Mouse (Mus musculus) brain, adult 2 months (tissue): ENCODE measurements around the gene Olfml2a.
A peak's percentile ranks its signal among the peaks of the same experiment; 100 is the strongest.

Experiments used
- DNase-seq: peaks from one replicate; pipeline ENCODE4 v3.0.0; 2011; ENCODE audit warnings: low read depth, low spot score

Gene Olfml2a

DNA sequence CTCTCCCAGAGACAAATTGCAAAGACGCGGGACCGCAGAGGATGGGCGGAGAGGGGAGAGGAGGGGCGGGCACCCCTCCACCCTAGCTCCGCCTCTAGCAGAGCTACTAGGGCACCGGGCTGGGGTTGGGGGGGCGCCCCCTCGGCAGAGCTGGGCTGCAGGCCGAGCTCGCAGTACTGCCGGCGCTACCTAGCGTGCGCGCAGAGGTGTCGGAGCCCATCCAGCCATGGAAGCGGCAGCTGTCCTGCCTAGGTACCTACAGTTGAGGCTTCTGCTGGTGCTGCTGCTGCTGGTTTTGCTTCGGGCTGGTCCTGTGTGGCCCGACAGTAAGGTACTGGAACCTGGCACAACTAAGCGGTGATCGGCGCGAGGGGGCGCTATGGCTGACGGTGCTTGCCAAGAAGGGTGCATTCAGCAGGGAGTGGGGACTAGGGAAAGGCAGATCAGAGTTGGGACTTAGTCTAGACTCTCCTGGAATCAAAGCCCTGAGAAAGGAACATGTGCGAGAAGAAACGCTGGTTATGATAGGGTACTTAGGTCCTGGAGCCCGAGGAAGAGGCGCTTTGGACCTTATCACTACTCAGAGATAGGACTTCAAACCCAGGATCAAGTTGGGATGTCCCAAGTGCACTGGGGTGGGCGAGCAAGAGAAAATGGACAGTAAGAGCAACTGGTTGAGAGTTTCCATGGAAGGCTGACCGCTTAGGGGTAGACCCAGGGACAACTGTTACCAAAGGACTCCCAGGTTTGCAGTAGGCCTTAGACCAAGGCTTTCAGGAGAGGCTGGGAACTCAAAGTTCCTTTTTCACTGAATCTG lies at the start of gene Olfml2a:
TSS of gene Olfml2a (plus strand) at position 128 of the 817 bp plus-strand sequence.
- peak; percentile 66 for DNase-seq

DNA sequence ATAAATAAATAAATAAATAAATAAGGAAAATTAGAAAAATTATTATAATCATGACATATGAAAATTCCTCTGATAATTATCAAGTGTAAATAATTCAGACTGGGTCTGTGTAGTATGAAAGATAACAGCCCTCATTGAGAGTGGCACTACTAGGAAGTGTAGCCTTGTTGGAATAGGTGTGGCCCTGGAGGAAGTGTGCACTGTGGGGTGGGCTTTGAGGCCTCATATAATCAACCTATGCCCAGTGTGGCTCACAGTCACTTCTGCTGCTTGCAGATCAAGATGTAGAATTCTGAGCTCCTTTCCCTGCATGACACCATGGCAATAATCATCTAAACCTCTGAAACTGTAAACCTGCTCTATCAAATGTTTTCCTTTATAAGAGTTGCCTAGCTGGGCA lies 28.9 kb upstream of the Olfml2a start:
- no peak for DNase-seq

GRCm38 (mm10) chr2:38904290-38904689 lies 27.5 kb upstream of the Olfml2a start:
- no peak for DNase-seq

GRCm38 (mm10) chr2:38906097-38906496 lies 25.7 kb upstream of the Olfml2a start:
- DNase-seq = peak; percentile 78

GRCm38 (mm10) chr2:38908604-38909003 lies 23.2 kb upstream of the Olfml2a start:
- DNase-seq = no peak

DNA sequence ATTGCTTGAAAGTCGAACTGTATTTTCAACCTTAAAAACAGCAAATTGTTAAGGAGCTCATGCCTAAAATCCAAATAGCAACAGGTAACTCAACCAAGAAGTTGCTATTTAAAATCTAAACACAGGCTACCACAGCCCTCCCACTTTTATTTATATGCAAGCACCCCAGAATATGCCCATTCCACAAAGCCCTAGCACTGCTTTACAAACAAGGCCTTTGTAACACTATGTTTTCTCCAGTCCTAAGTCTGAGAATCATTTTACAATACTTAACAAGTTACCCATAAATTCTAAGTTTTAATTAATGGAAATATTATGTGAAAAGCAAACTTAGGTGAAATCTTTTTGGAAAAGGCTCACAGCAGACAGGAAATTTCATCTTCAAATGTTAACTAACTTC lies 17.3 kb upstream of the Olfml2a start:
- DNase-seq = no peak

- DNase-seq = no peak
Observed at GRCm38 (mm10) chr2:38914965-38915364, 16.8 kb upstream of the Olfml2a start.

- no peak for DNase-seq
Observed at GRCm38 (mm10) chr2:38916947-38917691, 14.7 kb upstream of the Olfml2a start.

DNA sequence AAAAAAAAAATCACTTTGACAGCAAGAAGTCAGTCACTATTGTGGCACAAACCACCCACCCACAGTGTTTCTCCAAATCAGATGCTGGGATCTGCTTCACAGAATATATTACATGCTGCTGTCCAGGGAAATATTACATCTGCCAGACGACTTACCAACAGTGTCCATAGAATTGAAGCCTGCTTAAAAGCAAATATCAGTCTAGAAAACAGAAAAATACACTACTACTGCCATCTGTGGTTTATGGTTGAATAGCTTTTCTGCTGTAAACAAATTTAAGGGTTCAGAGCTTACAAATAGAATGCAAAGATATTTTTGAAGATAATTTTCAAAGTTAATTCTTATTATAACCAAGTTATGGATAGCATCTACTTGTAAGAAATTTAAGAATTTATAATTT lies 10.4 kb upstream of the Olfml2a start:
- DNase-seq = no peak

- DNase-seq = no peak
Observed at GRCm38 (mm10) chr2:38923471-38923870, 8.3 kb upstream of the Olfml2a start.

DNA sequence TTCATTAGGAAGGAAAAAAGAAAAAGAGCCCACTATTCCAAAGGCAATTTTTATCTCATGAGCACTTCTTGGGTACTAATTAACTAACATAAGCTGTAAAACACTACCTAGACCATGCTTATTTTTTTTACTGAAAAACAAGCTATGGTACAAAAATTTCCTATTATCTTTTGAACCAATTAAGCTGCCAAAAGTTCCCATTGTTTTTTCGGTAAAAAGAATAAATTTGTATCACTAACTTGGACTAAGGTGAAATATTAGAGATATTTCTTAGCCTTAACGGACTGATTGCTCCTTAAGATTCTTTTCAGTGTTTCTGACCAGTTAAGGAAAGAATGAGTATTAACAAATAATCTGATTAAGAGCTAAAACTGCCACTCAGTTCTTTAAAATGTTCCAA lies 7.9 kb upstream of the Olfml2a start:
- DNase-seq = no peak

DNA sequence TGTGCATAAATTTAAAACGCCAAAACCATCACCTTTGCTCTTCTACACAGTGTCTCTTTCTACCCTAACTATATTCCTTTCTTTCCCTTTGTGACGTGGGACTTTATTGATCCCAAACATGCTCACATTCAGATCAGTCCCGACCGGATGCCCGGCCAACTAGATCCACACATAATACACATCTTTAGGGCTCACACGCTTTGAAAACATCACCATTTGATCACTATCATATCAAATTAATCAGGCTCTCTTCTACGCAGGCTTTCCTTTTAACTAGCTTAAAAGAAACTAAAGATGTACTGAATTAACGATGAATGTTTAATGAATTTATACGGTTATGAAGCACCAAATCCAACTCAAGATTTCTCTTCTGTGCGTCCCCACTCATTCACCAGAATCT lies 7.2 kb upstream of the Olfml2a start:
- DNase-seq = no peak

DNA sequence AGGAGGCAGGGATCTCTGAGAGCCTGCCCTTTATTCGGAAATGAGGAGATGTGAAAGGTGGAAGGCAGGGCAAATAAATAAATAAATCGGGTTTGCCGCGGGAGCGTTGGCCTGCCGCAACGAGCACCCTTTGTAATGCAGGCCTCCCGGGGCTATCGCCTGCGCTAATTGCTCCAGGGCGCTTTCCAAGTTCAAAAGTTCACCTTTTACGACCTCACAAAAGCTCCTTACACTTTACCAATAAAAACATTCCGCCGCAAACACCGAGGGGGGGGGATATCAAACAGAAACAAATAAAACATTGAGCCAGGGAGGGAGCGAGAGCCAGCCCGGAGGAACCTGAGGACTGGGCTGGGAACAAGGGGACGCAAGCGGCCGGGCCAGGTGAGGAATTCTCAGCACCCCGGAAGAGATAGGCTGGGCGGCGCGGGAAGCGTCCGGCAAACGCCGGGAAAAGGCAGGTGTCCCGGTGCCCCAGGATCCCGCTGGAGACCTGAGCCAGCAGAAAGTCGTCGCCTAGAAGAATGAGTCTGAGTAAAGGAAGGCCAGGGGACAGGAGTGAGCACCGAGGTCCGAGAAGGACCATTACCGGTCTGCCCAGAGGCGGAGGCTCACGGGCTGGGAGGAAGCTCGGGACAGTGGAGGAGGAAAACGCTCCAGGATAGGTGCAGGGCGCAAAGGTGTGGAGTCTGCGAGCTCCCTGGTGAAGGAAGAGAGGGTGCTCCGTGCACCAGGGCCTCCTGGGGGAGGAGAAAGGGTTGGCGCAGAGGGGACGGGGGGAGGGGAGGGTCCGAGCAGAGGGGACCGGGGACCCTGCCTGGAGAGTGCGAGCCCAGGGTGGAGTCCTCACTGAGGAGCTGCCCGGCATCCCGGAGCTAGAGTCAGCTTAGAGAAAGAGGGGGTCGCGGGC lies 6.4 kb upstream of the Olfml2a start:
- peak; percentile 25 for DNase-seq

- peak; percentile 98 for DNase-seq
Observed at GRCm38 (mm10) chr2:38926145-38926891, 5.5 kb upstream of the Olfml2a start.

- DNase-seq = peak; percentile 67
Observed at GRCm38 (mm10) chr2:38927115-38927979, 4.4 kb upstream of the Olfml2a start, which contains the start of gene Nr6a1. Gene Nr6a1, minus strand, starts transcription at chr2:38927688.

- DNase-seq = no peak
Observed at GRCm38 (mm10) chr2:38930269-38930668, 1.5 kb upstream of the Olfml2a start.

GRCm38 (mm10) chr2:38933931-38934330 lies 2.2 kb downstream of the Olfml2a start:
- DNase-seq = peak; percentile 35

- no peak for DNase-seq
Observed at GRCm38 (mm10) chr2:38934936-38935335, 3.2 kb downstream of the Olfml2a start.

DNA sequence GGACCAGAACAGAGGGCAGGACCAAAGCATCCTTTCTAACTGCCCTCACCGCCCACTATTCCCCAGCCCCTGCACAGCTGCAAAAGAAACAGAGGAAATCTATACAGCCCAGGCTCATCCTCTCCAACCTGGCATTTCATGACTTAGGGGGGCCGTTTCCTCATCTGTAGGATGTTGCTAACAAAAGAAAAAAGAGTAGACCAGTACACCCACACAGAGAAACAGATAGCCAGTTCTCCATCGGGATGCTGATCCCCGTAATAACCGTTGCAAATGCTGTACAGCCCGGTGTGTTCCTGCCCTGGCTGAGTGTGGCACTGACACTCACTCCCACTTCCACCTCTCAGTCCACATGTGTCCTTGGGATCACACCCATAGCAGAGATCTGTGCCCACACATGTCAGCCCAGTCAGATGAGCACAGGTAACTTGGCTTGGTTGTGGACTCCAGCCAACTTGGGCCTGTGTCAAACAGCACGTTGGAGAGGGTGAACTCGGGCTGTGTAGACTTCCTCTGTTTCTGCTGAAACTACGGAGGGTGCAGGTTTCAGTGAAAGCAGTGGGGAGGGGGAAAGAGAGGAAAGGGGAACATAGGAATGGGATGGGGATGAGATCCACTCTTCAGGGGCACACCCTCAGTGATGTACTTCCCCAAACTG lies 5.1 kb downstream of the Olfml2a start:
- DNase-seq = no peak

GRCm38 (mm10) chr2:38937396-38937795 lies 5.6 kb downstream of the Olfml2a start:
- no peak for DNase-seq
